Mouse (Mus musculus): Measurements from ENCODE around the gene Carf. TPM values are rescaled to one million over a fixed set of nuclear protein-coding genes. Genes with fewer than 3 reads are reported as not detected.
"Not testable (repeated sequence)": the region's sequence is repeated elsewhere in the genome, so short reads cannot be mapped to it uniquely, and the experiment has no call there.

The Carf gene
- 10 to 100 TPM; 23.6 to 24.0 TPM for total RNA-seq (2021)
- long read RNA-seq, experiment 1, partial matches to known transcripts: 1 of 3 reads
- long read RNA-seq, experiment 1, other reads (novel, unspliced or antisense): 2 of 3 reads
- long read RNA-seq, experiment 2, partial matches to known transcripts: 0 of 2 reads
- long read RNA-seq, experiment 2, other reads (novel, unspliced or antisense): 2 of 2 reads

DNA sequence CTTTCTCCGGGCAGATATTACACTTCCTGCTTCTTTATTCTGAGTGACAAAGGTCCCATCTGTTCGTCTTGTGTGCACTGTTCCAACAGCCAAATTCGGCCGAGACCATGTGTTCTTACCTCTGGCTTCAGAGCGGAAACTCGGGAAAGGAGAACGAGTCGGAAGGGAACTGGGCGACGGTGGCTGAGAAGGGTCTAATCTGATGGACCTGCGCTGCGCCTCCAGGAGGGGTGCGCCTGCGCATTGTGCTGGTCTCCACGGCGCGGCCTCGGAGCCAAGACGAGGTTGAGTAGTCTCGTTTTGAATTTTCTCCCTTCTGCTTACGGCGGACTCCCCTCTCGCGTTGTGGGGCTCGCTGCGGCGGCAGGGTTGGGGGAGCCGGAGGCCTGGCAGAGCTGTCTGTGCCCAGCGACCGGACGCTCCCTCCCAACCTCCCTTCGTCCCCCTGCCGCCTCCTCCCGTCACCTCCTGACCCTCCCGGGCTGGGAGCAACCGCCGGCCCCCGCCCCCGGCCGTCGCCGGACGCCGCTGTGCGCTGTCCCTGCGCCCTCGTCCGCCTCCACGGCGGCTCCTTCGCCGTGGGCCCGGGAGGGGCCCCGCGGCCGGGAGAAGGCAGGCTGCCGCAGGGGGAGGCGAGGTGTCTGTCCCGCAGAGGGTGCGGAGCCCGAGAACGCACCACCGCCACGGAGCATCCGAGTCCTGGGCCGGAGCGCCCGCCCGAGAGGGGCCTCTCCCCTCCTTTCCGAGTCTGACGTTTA, at the start of gene Carf, which contains the start of gene Wdr12:
TSS of gene Carf (plus strand) at position 224 of the 758 bp plus-strand sequence.
TSS of gene Wdr12 (minus strand) at position 622 of the 758 bp plus-strand sequence.
- peak; percentile 99 for DNase-seq (ENCODE audit: low spot score in 2 of 2)

- DNase-seq (ENCODE audit: low spot score in 2 of 2): no peak
Measured at GRCm38 (mm10) chr1:60054659-60055058, 43.4 kb upstream of the Carf start.

GRCm38 (mm10) chr1:60056310-60056709, 41.7 kb upstream of the Carf start:
- DNase-seq (ENCODE audit: low spot score in 2 of 2): no peak

GRCm38 (mm10) chr1:60070725-60071124, 27.3 kb upstream of the Carf start:
- not testable (repeated sequence) for DNase-seq (ENCODE audit: low spot score in 2 of 2)

DNA sequence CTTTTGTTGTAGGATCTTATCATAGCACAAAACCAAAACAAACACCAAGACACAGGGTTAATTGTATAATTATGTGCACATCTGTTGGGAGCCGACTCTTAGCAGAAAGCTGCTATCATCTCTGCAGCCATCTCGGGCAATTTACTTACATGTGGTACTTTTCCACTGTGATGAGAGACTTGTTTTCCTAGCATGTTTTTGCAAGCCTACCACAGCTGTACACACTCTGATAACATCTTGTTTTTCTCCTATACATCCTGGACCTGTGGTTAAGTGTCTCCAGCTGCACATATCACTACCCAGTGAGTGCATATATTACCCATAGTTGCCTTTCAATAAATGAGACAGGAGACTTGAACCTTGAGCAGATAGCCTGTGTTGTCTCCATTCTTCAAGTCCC, 23.1 kb upstream of the Carf start:
- no peak for DNase-seq (ENCODE audit: low spot score in 2 of 2)

GRCm38 (mm10) chr1:60075590-60075989, 22.5 kb upstream of the Carf start:
- no peak for DNase-seq (ENCODE audit: low spot score in 2 of 2)

- DNase-seq (ENCODE audit: low spot score in 2 of 2): no peak
Measured at GRCm38 (mm10) chr1:60076411-60076810, 21.6 kb upstream of the Carf start.

- no peak for DNase-seq (ENCODE audit: low spot score in 2 of 2)
Measured at GRCm38 (mm10) chr1:60096572-60097276, 1.3 kb upstream of the Carf start.

DNA sequence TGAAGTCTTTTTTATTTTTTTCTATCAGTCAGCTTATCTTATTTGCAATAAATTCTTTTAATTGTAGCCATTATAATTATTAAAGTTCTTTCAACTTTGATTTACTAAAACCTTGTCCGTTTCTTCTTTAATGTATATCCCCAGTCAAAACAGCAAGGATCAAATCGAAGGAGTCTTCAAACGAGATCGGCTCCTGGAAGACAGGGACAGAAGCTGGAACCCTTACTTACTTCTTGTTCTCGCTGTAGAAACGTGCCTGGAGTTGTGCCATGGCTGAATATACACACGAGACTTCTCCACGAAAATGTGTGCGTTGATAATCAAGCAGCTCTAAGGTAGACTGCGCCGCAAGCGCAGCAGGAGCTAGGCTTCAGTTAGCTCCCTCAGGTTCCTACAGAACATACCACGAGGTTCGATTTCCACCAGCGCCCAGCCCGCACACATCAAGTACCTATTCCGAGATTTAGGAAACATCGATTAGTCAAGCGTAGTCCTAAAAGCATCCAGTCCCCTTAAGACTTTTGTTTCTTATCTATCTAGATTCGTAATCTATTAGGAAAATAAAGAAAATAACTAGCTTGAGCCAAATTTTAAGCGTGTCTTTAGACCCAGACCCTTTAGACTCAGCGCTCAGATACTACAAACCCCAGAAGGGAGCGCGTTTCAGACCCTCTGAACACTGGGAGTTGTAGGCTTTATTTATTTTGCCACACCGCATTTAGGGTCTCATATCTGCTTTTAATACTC, 597 bp upstream of the Carf start:
- peak; percentile 54 to 63 for DNase-seq (ENCODE audit: low spot score in 2 of 2)

GRCm38 (mm10) chr1:60098839-60099238, 792 bp downstream of the Carf start:
- no peak for DNase-seq (ENCODE audit: low spot score in 2 of 2)

DNA sequence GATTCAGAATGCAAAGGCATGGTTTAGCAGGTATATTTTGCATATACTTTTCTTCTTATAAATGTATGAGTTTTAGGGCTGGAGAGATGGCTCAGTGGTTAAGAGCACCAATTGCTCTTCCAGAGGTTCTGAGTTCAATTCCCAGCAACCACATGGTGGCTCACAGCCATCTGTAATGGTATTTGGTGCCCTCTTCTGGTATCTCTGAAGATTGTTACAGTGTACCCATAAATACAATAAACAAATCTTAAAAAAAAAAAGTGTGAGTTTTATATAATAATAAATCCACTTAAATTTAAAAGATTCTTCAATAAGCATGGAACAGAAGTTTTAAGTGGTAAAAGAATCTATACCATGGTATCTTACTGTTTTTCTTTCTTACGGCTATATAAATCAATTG, 6.5 kb downstream of the Carf start:
- DNase-seq (ENCODE audit: low spot score in 2 of 2): no peak

- DNase-seq (ENCODE audit: low spot score in 2 of 2): no peak
Measured at GRCm38 (mm10) chr1:60117721-60118455, 19.8 kb downstream of the Carf start.

GRCm38 (mm10) chr1:60137346-60137745, 39.3 kb downstream of the Carf start:
- DNase-seq (ENCODE audit: low spot score in 2 of 2): no peak

DNA sequence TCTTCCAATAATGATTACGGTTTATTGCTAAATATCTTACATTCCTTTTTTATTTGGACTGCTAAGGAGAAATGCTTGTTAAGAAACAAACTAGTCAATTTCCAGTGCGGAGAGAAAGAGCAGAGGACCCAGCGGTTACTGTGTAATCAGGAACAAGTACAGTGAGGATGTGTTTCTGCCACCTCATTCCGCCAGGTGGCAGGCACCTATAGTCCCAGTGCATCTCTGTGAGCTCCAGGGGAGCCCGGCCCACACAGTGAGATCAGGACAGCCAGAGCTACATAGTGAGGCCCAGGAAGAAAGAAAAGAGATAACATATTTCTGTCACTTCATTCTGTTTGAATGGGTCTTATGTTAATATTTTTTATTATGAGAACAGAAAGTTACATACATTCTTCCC, 54.7 kb downstream of the Carf start:
- DNase-seq (ENCODE audit: low spot score in 2 of 2): no peak

- DNase-seq (ENCODE audit: low spot score in 2 of 2): no peak
Measured at GRCm38 (mm10) chr1:60156651-60157050, 58.6 kb downstream of the Carf start.

- peak in 1 of 2 experiments; percentile 4 for DNase-seq (ENCODE audit: low spot score in 2 of 2)
Measured at GRCm38 (mm10) chr1:60158411-60158810, 60.4 kb downstream of the Carf start.

DNA sequence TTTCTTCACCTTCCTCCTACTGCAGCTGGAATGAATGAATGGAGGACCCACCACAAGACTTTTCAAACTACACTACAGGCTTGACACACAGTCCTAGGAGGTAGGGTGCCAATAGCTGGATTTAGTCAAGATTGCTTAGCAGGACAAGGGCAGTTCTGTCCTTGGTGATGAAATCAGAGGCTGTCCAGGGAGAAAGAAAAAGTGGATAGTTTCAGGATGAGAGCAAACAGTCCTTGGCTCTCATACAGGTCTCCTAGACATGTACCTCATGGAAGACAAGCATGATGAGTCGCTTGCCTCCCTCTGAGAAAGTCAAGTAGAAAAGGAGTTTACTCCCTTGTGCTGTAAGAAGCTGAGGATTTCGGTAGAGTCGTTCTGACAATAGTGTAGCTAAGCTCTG, 65.6 kb downstream of the Carf start:
- DNase-seq (ENCODE audit: low spot score in 2 of 2): no peak

- no peak for DNase-seq (ENCODE audit: low spot score in 2 of 2)
Measured at GRCm38 (mm10) chr1:60169626-60170025, 71.6 kb downstream of the Carf start.

GRCm38 (mm10) chr1:60170251-60170650, 72.2 kb downstream of the Carf start:
- no peak for DNase-seq (ENCODE audit: low spot score in 2 of 2)

DNA sequence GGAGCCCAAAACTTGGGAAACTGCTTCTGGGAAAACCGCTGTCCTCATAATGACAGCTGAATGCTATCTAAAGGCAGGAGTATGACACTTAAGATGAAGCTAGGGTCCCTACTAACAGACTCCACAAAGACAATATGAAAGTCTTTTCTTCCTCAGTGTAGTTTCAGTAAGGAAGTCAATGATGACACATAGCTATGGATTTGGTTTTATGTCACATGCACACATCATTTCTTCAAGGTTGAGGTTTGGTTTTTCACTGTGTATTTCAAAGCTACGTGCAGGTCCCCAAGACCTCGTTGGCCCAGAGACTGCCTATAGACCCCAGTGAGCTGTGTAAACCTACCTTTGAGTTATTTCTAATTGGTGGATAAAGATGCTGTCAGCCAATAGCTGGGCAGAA, 75.1 kb downstream of the Carf start:
- no peak for DNase-seq (ENCODE audit: low spot score in 2 of 2)

GRCm38 (mm10) chr1:60177814-60178213, 79.8 kb downstream of the Carf start:
- DNase-seq (ENCODE audit: low spot score in 2 of 2): not testable (repeated sequence)

Data from left cerebral cortex, adult 18-20 months (tissue).